Mouse (Mus musculus): ENCODE measurements around the gene Shank2.

- no peak for TF ChIP-seq POLR2A (IDR thresholded peaks at IDR 0.05; ENCODE audit: insufficient read depth, low read depth, low read length)
- TF ChIP-seq EP300 (IDR thresholded peaks at IDR 0.05; ENCODE audit: insufficient read depth, low read depth, low read length) = no peak
- no peak for TF ChIP-seq CTCF (IDR thresholded peaks at IDR 0.05)
Observed at GRCm38 (mm10) chr7:144119562-144119961, 117.8 kb downstream of the Shank2 start.

Measured in heart, adult 2 months (tissue).